Mouse (Mus musculus) duodenum, adult 2 months (tissue): ENCODE results near the gene Pcyt1b. TPM values are rescaled to one million over a fixed set of nuclear protein-coding genes. Genes with fewer than 3 reads are reported as not detected.

ENCODE experiments used
- polyA plus RNA-seq: library from polyadenylated mRNA; depleted of rRNA; stranded (reverse); fragments of >200 nt; gene quantifications from 2 replicates; pipeline ENCODE4 v1.2.3, GENCODE M21; 2012; ENCODE audit warnings: low replicate concordance; rRNA removed

Pcyt1b gene
- polyA plus RNA-seq: 0.08 and 0.22 TPM in 2 replicates

GRCm38 (mm10) chrX:93654218-93655002, at the start of gene Pcyt1b:
Pcyt1b (plus strand) TSS chrX:93654863.

GRCm38 (mm10) chrX:93631657-93632449, 22.8 kb upstream of the Pcyt1b start, which contains the start of gene Pola1:
Pola1 (minus strand) TSS chrX:93632155.

Other genes starting within 250 kb of the Pcyt1b start
- gene Pola1, start 22.7 kb upstream of the Pcyt1b start, polyA plus RNA-seq: 0.08 and 0.26 TPM in 2 replicates
- 7.2 and 22.0 TPM in 2 replicates for gene Pdk3, start 177.3 kb downstream of the Pcyt1b start, polyA plus RNA-seq